Mouse (Mus musculus) midbrain, postnatal 0 days (tissue): ENCODE data around the gene Rbfox1. TPM values are rescaled to one million over a fixed set of nuclear protein-coding genes. Genes with fewer than 3 reads are reported as not detected.

ENCODE experiments used
- ATAC-seq: fragments of 200-750 bp; cut with Nextera tagmentation; 2 replicates; pipeline ENCODE4 v1.8.0; 2017; ENCODE audit warnings: moderate number of reproducible peaks, mild to moderate bottlenecking, moderate TSS enrichment, moderate library complexity; ENCODE audit not compliant: low FRiP score
- DNase-seq: peaks from one replicate; pipeline ENCODE4 v3.0.0-alpha.2; 2015; ENCODE audit warnings: low spot score
- H3K27ac ChIP-seq: fragments of 300-500 bp; sonication (generic); 2 replicates; pipeline ENCODE4 v1.5.1; 2014; ENCODE audit warnings: low read depth, mild to moderate bottlenecking, low read length, mixed read lengths
- H3K27me3 ChIP-seq: fragments of 300-500 bp; sonication (generic); 2 replicates; pipeline ENCODE4 v1.6.1; 2014; ENCODE audit warnings: low read length, control low read depth, mixed read lengths; ENCODE audit not compliant: insufficient read depth
- H3K36me3 ChIP-seq: fragments of 300-500 bp; sonication (generic); 2 replicates; pipeline ENCODE4 v1.6.1; 2014; ENCODE audit warnings: low read length, control low read depth, mixed read lengths; ENCODE audit not compliant: insufficient read depth
- H3K4me1 ChIP-seq: fragments of 300-500 bp; sonication (generic); 2 replicates; pipeline ENCODE4 v1.6.1; 2014; ENCODE audit warnings: mild to moderate bottlenecking, control low read depth, antibody characterized with exemption, low read length, mixed read lengths; ENCODE audit not compliant: insufficient read depth
- H3K4me2 ChIP-seq: fragments of 300-500 bp; sonication (generic); 2 replicates; pipeline ENCODE4 v1.6.1; 2014; ENCODE audit warnings: low read depth, mild to moderate bottlenecking, low read length, mixed read lengths; ENCODE audit not compliant: poor library complexity, severe bottlenecking
- H3K4me3 ChIP-seq: fragments of 300-500 bp; sonication (generic); 2 replicates; pipeline ENCODE4 v1.5.1; 2014; ENCODE audit warnings: low read depth, mild to moderate bottlenecking, low read length, moderate library complexity
- H3K9ac ChIP-seq: fragments of 300-500 bp; sonication (generic); replicated peaks from 2 replicates; pipeline ENCODE4 v1.6.1; 2014; ENCODE audit warnings: mild to moderate bottlenecking, low read length, moderate library complexity, mixed read lengths; ENCODE audit not compliant: poor library complexity, severe bottlenecking
- H3K9me3 ChIP-seq: fragments of 300-500 bp; sonication (generic); 2 replicates; pipeline ENCODE4 v1.6.1; 2016; ENCODE audit warnings: low read length, control low read depth
- CTCF ChIP-seq: IDR thresholded peaks from 2 replicates; pipeline ENCODE4 v1.5.1; 2016; ENCODE audit warnings: antibody characterized with exemption, mild to moderate bottlenecking
- WGBS: fragments of 180-500 bp; shearing (Covaris S2); extraction: QIAGEN DNeasy Blood & Tissue Kit; methylation state at CpG from one replicate; pipeline ENCODE4 v1.1.7; 2014; 5-methylcytosine and 5-hydroxymethylcytosine counted together
- polyA plus RNA-seq: library from polyadenylated mRNA; unstranded; fragments of >200 nt; fragmentation: Nextera tagmentation; extraction: Ambion mirVana; gene quantifications from 2 replicates; pipeline ENCODE4 v1.2.1, GENCODE M21; 2015
- total RNA-seq: library from RNA; depleted of rRNA; stranded (reverse); fragments of >200 nt; gene quantifications from 2 replicates; pipeline ENCODE4 v1.2.3, GENCODE M21; 2014

Gene Rbfox1
- total and polyA plus RNA-seq, 2 experiments from 2014 or later: 142 to 242 TPM

GRCm38 (mm10) chr16:6247569-6247968 lies 362.4 kb downstream of the Rbfox1 start:
- Histone ChIP-seq H3K36me3 (no peaks in the 10 kb centered on the region), H3K9ac (no peak overlapping the region), H3K4me3 (no peak overlapping the region), H3K9me3 (no peaks in the 10 kb centered on the region), H3K27me3 (no peaks in the 10 kb centered on the region), H3K27ac (no peak overlapping the region), H3K4me2 (no peak overlapping the region), H3K4me1 (no peaks in the 10 kb centered on the region)
- DNase-seq: no peak
- WGBS: 44% methylated on average over 4 of the region's 4 CpGs
- no peak for TF ChIP-seq CTCF
- ATAC-seq: no peak

GRCm38 (mm10) chr16:6264557-6264956 lies 379.4 kb downstream of the Rbfox1 start:
- Histone ChIP-seq H3K4me1 (no peaks in the 10 kb centered on the region), H3K27me3 (no peaks in the 10 kb centered on the region), H3K27ac (no peak overlapping the region), H3K9me3 (no peaks in the 10 kb centered on the region), H3K36me3 (no peaks in the 10 kb centered on the region), H3K4me3 (no peak overlapping the region), H3K9ac (no peak overlapping the region), H3K4me2 (no peak overlapping the region)
- ATAC-seq (no peak), DNase-seq (no peak)
- WGBS: 31% methylated on average over 8 of the region's 8 CpGs
- TF ChIP-seq CTCF: no peak

GRCm38 (mm10) chr16:6265610-6266009 lies 380.5 kb downstream of the Rbfox1 start:
- Histone ChIP-seq H3K9me3 (no peaks in the 10 kb centered on the region), H3K4me1 (no peaks in the 10 kb centered on the region), H3K4me2 (no peak overlapping the region), H3K9ac (no peak overlapping the region), H3K4me3 (no peak overlapping the region), H3K27me3 (no peaks in the 10 kb centered on the region), H3K36me3 (no peaks in the 10 kb centered on the region), H3K27ac (no peak overlapping the region)
- 72% methylated on average over 3 of the region's 3 CpGs for WGBS
- ATAC-seq (no peak), DNase-seq (no peak)
- TF ChIP-seq CTCF: no peak

GRCm38 (mm10) chr16:6271596-6272370 lies 386.6 kb downstream of the Rbfox1 start:
- WGBS: 80% methylated on average over 7 of the region's 7 CpGs
- ATAC-seq (no peak), DNase-seq (no peak)
- Histone ChIP-seq H3K27ac (no peak overlapping the region), H3K9ac (no peak overlapping the region), H3K4me3 (no peak overlapping the region), H3K36me3 (no peaks in the 10 kb centered on the region), H3K27me3 (no peaks in the 10 kb centered on the region), H3K4me2 (no peak overlapping the region), H3K4me1 (no peaks in the 10 kb centered on the region), H3K9me3 (no peaks in the 10 kb centered on the region)
- TF ChIP-seq CTCF: no peak

GRCm38 (mm10) chr16:6283496-6283895 lies 398.3 kb downstream of the Rbfox1 start:
- WGBS: 79% methylated on average over 4 of the region's 4 CpGs
- Histone ChIP-seq H3K9me3 (no peaks in the 10 kb centered on the region), H3K36me3 (no peaks in the 10 kb centered on the region), H3K4me3 (no peak overlapping the region), H3K27me3 (no peaks in the 10 kb centered on the region), H3K27ac (no peak overlapping the region), H3K4me2 (no peak overlapping the region), H3K4me1 (0 out of 2 replicates have a peak, but pooled peaks cover 11% of the 10 kb centered on the region), H3K9ac (no peak overlapping the region)
- TF ChIP-seq CTCF: no peak
- ATAC-seq (no peak), DNase-seq (no peak)

- no peak overlapping the region for H3K4me2 ChIP-seq
- no peak overlapping the region for H3K27ac ChIP-seq
- H3K4me1 ChIP-seq: 0 out of 2 replicates have a peak, but pooled peaks cover 11% of the 10 kb centered on the region
- H3K36me3 ChIP-seq: no peaks in the 10 kb centered on the region
- no peaks in the 10 kb centered on the region for H3K27me3 ChIP-seq
- no peak overlapping the region for H3K4me3 ChIP-seq
- no peak for TF ChIP-seq CTCF
- H3K9ac ChIP-seq: no peak overlapping the region
- DNase-seq (no peak), ATAC-seq (no peak)
- WGBS: 61% methylated on average over 4 of the region's 4 CpGs
- H3K9me3 ChIP-seq: no peaks in the 10 kb centered on the region
Observed at GRCm38 (mm10) chr16:6284317-6284716, 399.2 kb downstream of the Rbfox1 start.
